9 mouse cellular contexts compared by ENCODE assay signal in the genomic region with DNA sequence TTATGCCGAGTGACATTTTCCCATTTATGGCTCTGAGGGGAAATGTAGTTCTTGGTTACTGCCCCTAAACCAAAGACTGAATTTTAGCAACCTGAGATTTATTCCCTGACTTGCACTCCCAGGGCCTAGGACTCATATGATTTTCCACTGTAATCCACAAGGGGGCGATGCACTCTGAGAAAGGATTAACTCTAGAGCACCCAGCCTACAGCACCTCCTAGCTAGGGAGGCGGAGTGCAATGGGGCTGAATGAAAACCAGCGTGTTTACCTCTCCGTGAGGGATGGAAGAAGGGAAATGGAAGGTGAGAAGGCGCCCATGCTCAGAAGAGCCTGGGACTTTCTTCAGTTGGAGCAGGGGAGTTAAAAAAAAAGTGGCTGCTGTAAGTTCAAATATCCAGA.
DNase-seq lines count a peak whose midpoint lies in the region; ATAC-seq and TF ChIP-seq lines count a peak whose summit lies in the region.
"Had no signal": no experiment of that assay in that cellular context is flagged by ENCODE, and none has a peak within 500 bp of the region (broad histone marks: within the 10 kb centered on the region; RNA-seq: fewer than 3 reads in every experiment).

No protein-coding gene starts in this region.

- no peak for ATAC-seq in intestine, postnatal 0 days
- no peak for ATAC-seq in intestine, embryonic 15.5 days

- no peak overlapping the region for H3K4me2 ChIP-seq in intestine, postnatal 0 days (replicated peaks; ENCODE audit: low read depth)
- H3K4me2 ChIP-seq in intestine, embryonic 15.5 days (replicated peaks) = no peak overlapping the region
- H3K4me2 ChIP-seq: limb, embryonic 13.5 days had no signal

- no peaks in the 10 kb centered on the region for H3K4me1 ChIP-seq in intestine, postnatal 0 days (replicated peaks; ENCODE audit: control insufficient read depth, insufficient read depth, low read length)
- H3K4me1 ChIP-seq in intestine, embryonic 15.5 days (replicated peaks) = no peaks in the 10 kb centered on the region
- H3K4me1 ChIP-seq in embryonic facial prominence, embryonic 10.5 days = peaks cover 7% of the 10 kb centered on the region; the same call in 1 of the 2 replicates
- peaks cover 2% of the 10 kb centered on the region; the same call in 1 of the 2 replicates for H3K4me1 ChIP-seq in testis, adult 2 months (ENCODE audit: control insufficient read depth, insufficient read depth, low read length)

- no peaks in the 10 kb centered on the region for H3K27me3 ChIP-seq in intestine, postnatal 0 days (replicated peaks; ENCODE audit: control insufficient read depth, insufficient read depth, low read length)
- no peaks in the 10 kb centered on the region for H3K27me3 ChIP-seq in intestine, embryonic 15.5 days (replicated peaks)
- 0 out of 2 replicates have a peak, but pooled peaks cover 12% of the 10 kb centered on the region for H3K27me3 ChIP-seq in embryonic facial prominence, embryonic 10.5 days (replicated peaks; ENCODE audit: low read depth, poor library complexity, severe bottlenecking)
- H3K27me3 ChIP-seq in testis, adult 2 months (ENCODE audit: control insufficient read depth, insufficient read depth, low read length) = no peaks in the 10 kb centered on the region

- no peak overlapping the region for H3K27ac ChIP-seq in intestine, postnatal 0 days (ENCODE audit: low read depth, low read length)
- H3K27ac ChIP-seq in intestine, embryonic 15.5 days = no peak overlapping the region
- H3K27ac ChIP-seq in embryonic facial prominence, embryonic 10.5 days (replicated peaks) = no peak overlapping the region
- no peak overlapping the region for H3K27ac ChIP-seq in testis, adult 2 months (ENCODE audit: control insufficient read depth, insufficient read depth, low read depth, low read length)
- H3K27ac ChIP-seq: limb, embryonic 13.5 days had no signal

- peak; percentile 36 for DNase-seq in WW6 (ENCODE audit: low read depth, low spot score)
- peak; percentile 48 for DNase-seq in embryonic facial prominence, embryonic 10.5 days (ENCODE audit: low spot score)
- DNase-seq in kidney, postnatal 10 days = peak; percentile 39
- DNase-seq in lung, postnatal 14 days = peak; percentile 22
- no peak for DNase-seq in Muller cell, postnatal 12 days (ENCODE audit: inconsistent ontology term)

- H3K36me3 ChIP-seq in intestine, postnatal 0 days (ENCODE audit: control insufficient read depth, insufficient read depth) = no peaks in the 10 kb centered on the region
- no peaks in the 10 kb centered on the region for H3K36me3 ChIP-seq in intestine, embryonic 15.5 days
- H3K36me3 ChIP-seq in embryonic facial prominence, embryonic 10.5 days (replicated peaks) = no peaks in the 10 kb centered on the region
- no peaks in the 10 kb centered on the region for H3K36me3 ChIP-seq in testis, adult 2 months (ENCODE audit: control insufficient read depth, insufficient read depth, low read length)
- H3K36me3 ChIP-seq: limb, embryonic 13.5 days had no signal

- H3K4me3 ChIP-seq in intestine, postnatal 0 days (ENCODE audit: low read depth, low read length) = no peak overlapping the region
- no peak overlapping the region for H3K4me3 ChIP-seq in intestine, embryonic 15.5 days (replicated peaks)
- no peak overlapping the region for H3K4me3 ChIP-seq in embryonic facial prominence, embryonic 10.5 days
- no peak overlapping the region for H3K4me3 ChIP-seq in testis, adult 2 months (ENCODE audit: control insufficient read depth, low read depth, low read length)
- H3K4me3 ChIP-seq: limb, embryonic 13.5 days had no signal

- TF ChIP-seq POLR2A in testis, adult 2 months (IDR thresholded peaks at IDR 0.05; ENCODE audit: control insufficient read depth, low read depth, low read length) = no peak

- WGBS in intestine, postnatal 0 days = 29% methylated on average over 6 of the region's 6 CpGs
- WGBS in intestine, embryonic 15.5 days = 31% methylated on average over 6 of the region's 6 CpGs
- 19% methylated on average over 6 of the region's 6 CpGs for WGBS in embryonic facial prominence, embryonic 10.5 days

- TF ChIP-seq CTCF in intestine, postnatal 0 days (IDR thresholded peaks at IDR 0.05; ENCODE audit: low read depth) = peak; percentile 74
- TF ChIP-seq CTCF in testis, adult 2 months (IDR thresholded peaks at IDR 0.05; ENCODE audit: control insufficient read depth, insufficient read depth, insufficient replicate concordance, low read depth, low read length) = peak; percentile 43; the same call in 1 of the 2 replicates

- H3K9ac ChIP-seq in intestine, postnatal 0 days (ENCODE audit: low read depth, low read length) = no peak overlapping the region
- H3K9ac ChIP-seq in intestine, embryonic 15.5 days = no peak overlapping the region
- H3K9ac ChIP-seq: limb, embryonic 13.5 days had no signal

- no peaks in the 10 kb centered on the region for H3K9me3 ChIP-seq in intestine, postnatal 0 days (ENCODE audit: control insufficient read depth)
- H3K9me3 ChIP-seq in intestine, embryonic 15.5 days = no peaks in the 10 kb centered on the region
- no peaks in the 10 kb centered on the region for H3K9me3 ChIP-seq in embryonic facial prominence, embryonic 10.5 days
- H3K9me3 ChIP-seq: limb, embryonic 13.5 days had no signal
